Mouse (Mus musculus) liver, adult (tissue): ENCODE measurements around the gene Zfp341.

Experiments
- GATA4 ChIP-seq: IDR thresholded peaks from 2 replicates; pipeline ENCODE4 v1.6.1; 2014; ENCODE audit warnings: mild to moderate bottlenecking, low read length; ENCODE audit not compliant: insufficient replicate concordance

Gene Zfp341

GRCm38 (mm10) chr2:154642005-154642459 lies 28.9 kb downstream of the Zfp341 start:
- TF ChIP-seq GATA4, result no peak

- TF ChIP-seq GATA4, result no peak
Measured at GRCm38 (mm10) chr2:154642712-154643385, 29.8 kb downstream of the Zfp341 start.

- TF ChIP-seq GATA4, result no peak
Measured at GRCm38 (mm10) chr2:154646634-154647033, 33.5 kb downstream of the Zfp341 start.

- no peak for TF ChIP-seq GATA4
Measured at GRCm38 (mm10) chr2:154648086-154648485, 35.0 kb downstream of the Zfp341 start.

- no peak for TF ChIP-seq GATA4
Measured at GRCm38 (mm10) chr2:154650404-154650803, 37.3 kb downstream of the Zfp341 start.

GRCm38 (mm10) chr2:154651363-154651762 lies 38.3 kb downstream of the Zfp341 start, which contains the start of gene Chmp4b:
Chmp4b (plus strand) TSS chr2:154651705.
- no peak for TF ChIP-seq GATA4

- TF ChIP-seq GATA4, result no peak
Measured at GRCm38 (mm10) chr2:154654976-154655375, 41.9 kb downstream of the Zfp341 start.

GRCm38 (mm10) chr2:154655878-154656414 lies 42.8 kb downstream of the Zfp341 start:
- TF ChIP-seq GATA4, result no peak

GRCm38 (mm10) chr2:154656710-154657485 lies 43.8 kb downstream of the Zfp341 start:
- peak; percentile 28; the same call in 1 of the 2 replicates for TF ChIP-seq GATA4

- TF ChIP-seq GATA4, result no peak
Measured at GRCm38 (mm10) chr2:154657486-154658237, 44.6 kb downstream of the Zfp341 start.

- no peak for TF ChIP-seq GATA4
Measured at GRCm38 (mm10) chr2:154659070-154659469, 46.0 kb downstream of the Zfp341 start.

- no peak for TF ChIP-seq GATA4
Measured at GRCm38 (mm10) chr2:154659531-154660074, 46.5 kb downstream of the Zfp341 start.

- TF ChIP-seq GATA4, result no peak
Measured at GRCm38 (mm10) chr2:154668680-154669079, 55.6 kb downstream of the Zfp341 start.

- TF ChIP-seq GATA4, result no peak
Measured at GRCm38 (mm10) chr2:154670106-154670505, 57.0 kb downstream of the Zfp341 start.

- no peak for TF ChIP-seq GATA4
Measured at GRCm38 (mm10) chr2:154670741-154671140, 57.6 kb downstream of the Zfp341 start.

GRCm38 (mm10) chr2:154674008-154674407 lies 60.9 kb downstream of the Zfp341 start:
- no peak for TF ChIP-seq GATA4
